9 mouse cellular contexts compared by ENCODE assay signal in genomic region chr3:102210775-102211174, GRCm38 (mm10). TPM values are rescaled to one million over a fixed set of nuclear protein-coding genes. Genes with fewer than 3 reads are reported as not detected.
DNase-seq lines count a peak whose midpoint lies in the region; ATAC-seq and TF ChIP-seq lines count a peak whose summit lies in the region.
"Had no signal": no experiment of that assay in that cellular context is flagged by ENCODE, and none has a peak within 500 bp of the region (broad histone marks: within the 10 kb centered on the region; RNA-seq: fewer than 3 reads in every experiment).

No protein-coding gene starts in this region.

- WGBS in embryonic facial prominence, embryonic 10.5 days, result 66% methylated on average over 3 of the region's 3 CpGs
- 86% methylated on average over 3 of the region's 3 CpGs for whole genome bisulfite sequencing in spleen, adult 2 months
- 73% methylated on average over 3 of the region's 3 CpGs for WGBS in kidney, embryonic 16.5 days

- no peaks in the 10 kb centered on the region for H3K36me3 ChIP-seq in embryonic facial prominence, embryonic 10.5 days (replicated peaks)
- no peaks in the 10 kb centered on the region for H3K36me3 ChIP-seq in spleen, adult 2 months (ENCODE audit: control insufficient read depth, insufficient read depth, low read length)
- H3K36me3 ChIP-seq in kidney, embryonic 16.5 days (ENCODE audit: insufficient read depth, low read length), result no peaks in the 10 kb centered on the region
- H3K36me3 ChIP-seq: embryonic facial prominence, embryonic 13.5 days had no signal

- no peak overlapping the region for H3K27ac ChIP-seq in embryonic facial prominence, embryonic 10.5 days (replicated peaks)
- H3K27ac ChIP-seq in spleen, adult 2 months (ENCODE audit: insufficient read depth, low read length), result no peak overlapping the region
- no peak overlapping the region for H3K27ac ChIP-seq in kidney, embryonic 16.5 days (ENCODE audit: low read length)
- H3K27ac ChIP-seq: embryonic facial prominence, embryonic 13.5 days had no signal

- peak; percentile 32; the same call in 1 of the 2 replicates for TF ChIP-seq CTCF in spleen, adult 2 months (IDR thresholded peaks at IDR 0.05; ENCODE audit: extremely low read depth, insufficient read depth, insufficient read length, insufficient replicate concordance)

- H3K4me1 ChIP-seq in embryonic facial prominence, embryonic 10.5 days, result peaks cover 9% of the 10 kb centered on the region
- H3K4me1 ChIP-seq in spleen, adult 2 months (ENCODE audit: control insufficient read depth, insufficient read depth, insufficient read length), result no peaks in the 10 kb centered on the region
- H3K4me1 ChIP-seq in kidney, embryonic 16.5 days (ENCODE audit: insufficient read depth, low read length), result no peaks in the 10 kb centered on the region

- H3K27me3 ChIP-seq in embryonic facial prominence, embryonic 10.5 days (replicated peaks; ENCODE audit: low read depth, poor library complexity, severe bottlenecking), result peaks cover 15% of the 10 kb centered on the region
- H3K27me3 ChIP-seq in spleen, adult 2 months (ENCODE audit: control insufficient read depth, insufficient read depth, low read length), result no peaks in the 10 kb centered on the region
- peaks cover 9% of the 10 kb centered on the region; the same call in 1 of the 2 replicates for H3K27me3 ChIP-seq in kidney, embryonic 16.5 days (ENCODE audit: insufficient read depth, low read length)

- no peaks in the 10 kb centered on the region for H3K9me3 ChIP-seq in embryonic facial prominence, embryonic 10.5 days
- no peaks in the 10 kb centered on the region; the same call in 1 of the 2 replicates for H3K9me3 ChIP-seq in kidney, embryonic 16.5 days (ENCODE audit: low read length)
- H3K9me3 ChIP-seq: embryonic facial prominence, embryonic 13.5 days had no signal

- no peak overlapping the region for H3K4me2 ChIP-seq in kidney, embryonic 16.5 days (replicated peaks; ENCODE audit: low read depth, low read length)
- H3K4me2 ChIP-seq: embryonic facial prominence, embryonic 13.5 days had no signal

- peak; percentile 40 for DNase-seq in adrenal gland, postnatal 10 days
- DNase-seq in adrenal gland, adult 2 months, result no peak
- DNase-seq in kidney, postnatal 4 days, result peak; percentile 47 to 61
- DNase-seq in kidney, adult 9 months, result no peak
- DNase-seq in embryonic facial prominence, embryonic 10.5 days (ENCODE audit: low spot score), result peak; percentile 37
- DNase-seq in spleen, adult 2 months (ENCODE audit: low read depth in 1 of 2, low spot score in 2 of 2), result no peak
- no peak for DNase-seq in frontal cortex, postnatal 25 days (ENCODE audit: low spot score in 2 of 2)

- no peak for TF ChIP-seq POLR2A in spleen, adult 2 months (IDR thresholded peaks at IDR 0.05; ENCODE audit: low read depth, low read length)

- no peak overlapping the region for H3K4me3 ChIP-seq in embryonic facial prominence, embryonic 10.5 days
- H3K4me3 ChIP-seq in spleen, adult 2 months (ENCODE audit: extremely low read depth, insufficient read depth, insufficient read length), result no peak overlapping the region
- H3K4me3 ChIP-seq in kidney, embryonic 16.5 days (ENCODE audit: low read length), result no peak overlapping the region
- H3K4me3 ChIP-seq: embryonic facial prominence, embryonic 13.5 days had no signal

- H3K9ac ChIP-seq in kidney, embryonic 16.5 days (replicated peaks; ENCODE audit: low read length), result no peak overlapping the region
- H3K9ac ChIP-seq: embryonic facial prominence, embryonic 13.5 days had no signal

- no peak for ATAC-seq in kidney, embryonic 16.5 days (ENCODE audit: low FRiP score, low TSS enrichment)

RNA-seq across cellular contexts. Expression of gene Vangl1, which starts 6.3 kb away (rescaled TPM):
- total RNA-seq in adrenal gland, postnatal 10 days (2021), result 10 to 100 TPM; 26.9 to 27.9 TPM
- 10 to 100 TPM; 33.2 to 33.4 TPM for total RNA-seq in adrenal gland, adult 2 months (2021)
- polyA plus RNA-seq in adrenal gland, adult 2 months (2012; rRNA removed), result 19.4 and 27.3 TPM in 2 replicates
- polyA plus RNA-seq in embryonic facial prominence, embryonic 10.5 days (2016; fragmentation: Nextera tagmentation; extraction: Ambion mirVana), result 12.9 and 13.3 TPM in 2 replicates
- polyA plus RNA-seq in spleen, adult 2 months (2012; rRNA removed), result 18.2 and 18.7 TPM in 2 replicates
- polyA plus RNA-seq in kidney, embryonic 16.5 days (2015; fragmentation: Nextera tagmentation; extraction: Ambion mirVana), result 21.1 and 21.7 TPM in 2 replicates

Comparison
In these comparisons a context has a peak if more than half of its experiments do, and no peak if none do; other contexts are left out.
1. DNase-seq: peak in adrenal gland, postnatal 10 days (single experiment), kidney, postnatal 4 days (2 of 2) and embryonic facial prominence, embryonic 10.5 days (single experiment); none in adrenal gland, adult 2 months (single experiment), kidney, adult 9 months (single experiment), spleen, adult 2 months (0 of 2) and frontal cortex, postnatal 25 days (0 of 2).